Mouse (Mus musculus): ENCODE data around the gene Glb1l. TPM values are rescaled to one million over a fixed set of nuclear protein-coding genes. Genes with fewer than 3 reads are reported as not detected.
A peak's percentile ranks its signal among the peaks of the same experiment; 100 is the strongest.

Gene Glb1l
- 1 to 10 TPM; 2.3 to 3.0 TPM for total RNA-seq (2021)
- long read RNA-seq, experiment 1, result 0 reads
- long read RNA-seq, experiment 2, partial matches to known transcripts, result 0 of 1 reads
- long read RNA-seq, experiment 2, other reads (novel, unspliced or antisense), result 1 of 1 reads

DNA sequence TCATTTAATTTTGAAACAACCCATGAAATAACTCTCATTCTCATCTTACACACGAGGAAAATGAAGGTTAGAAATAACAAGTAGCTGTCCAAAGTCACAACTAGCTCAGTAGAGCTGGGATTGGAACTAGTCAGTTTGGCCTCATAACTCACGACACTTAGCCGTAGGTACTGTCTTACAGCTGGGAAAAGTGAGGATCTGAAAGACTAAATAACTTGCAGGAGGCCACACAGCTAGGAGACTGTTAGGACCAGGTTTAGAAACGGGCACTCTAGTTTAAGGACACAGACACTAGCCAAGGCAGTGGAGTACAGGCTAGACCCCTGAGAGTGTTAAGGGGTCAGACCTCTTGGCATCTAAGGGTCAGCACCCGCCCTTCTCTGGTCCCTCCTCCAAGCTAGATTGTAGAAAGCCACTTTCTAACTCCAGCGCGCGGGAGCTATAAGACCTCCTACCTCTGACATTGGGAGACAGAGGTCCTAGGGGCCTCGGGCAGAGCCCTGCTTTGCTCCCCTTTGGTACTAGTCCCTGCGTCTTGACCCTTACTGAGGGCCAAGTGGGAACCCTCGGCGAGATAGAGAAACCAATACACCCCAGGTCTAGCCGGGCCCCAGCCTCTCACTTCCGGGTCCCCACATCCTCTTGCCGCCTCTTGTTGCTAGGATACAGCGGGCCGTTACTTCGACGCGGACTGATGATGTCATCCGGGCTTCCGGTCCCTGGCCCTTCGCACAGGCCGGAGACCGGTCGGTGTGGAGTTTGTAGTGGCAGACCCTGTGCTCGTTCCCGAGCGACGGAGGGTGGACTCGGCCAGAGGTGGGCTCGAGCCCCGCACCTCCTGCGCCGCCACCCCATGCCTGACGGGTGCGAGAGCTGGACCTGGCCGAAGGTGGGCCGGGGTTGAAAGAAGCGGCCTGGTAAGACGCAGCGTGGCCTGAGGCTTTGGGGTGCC is at the start of gene Glb1l, which contains the start of gene Stk16:
TSS of gene Glb1l (minus strand) at position 678 of the 952 bp plus-strand sequence.
TSS of gene Stk16 (plus strand) at position 703 of the 952 bp plus-strand sequence.
- peak; percentile 92 to 94 for DNase-seq
- intact Hi-C loops (cut with DNase I), result no loop called here

DNA sequence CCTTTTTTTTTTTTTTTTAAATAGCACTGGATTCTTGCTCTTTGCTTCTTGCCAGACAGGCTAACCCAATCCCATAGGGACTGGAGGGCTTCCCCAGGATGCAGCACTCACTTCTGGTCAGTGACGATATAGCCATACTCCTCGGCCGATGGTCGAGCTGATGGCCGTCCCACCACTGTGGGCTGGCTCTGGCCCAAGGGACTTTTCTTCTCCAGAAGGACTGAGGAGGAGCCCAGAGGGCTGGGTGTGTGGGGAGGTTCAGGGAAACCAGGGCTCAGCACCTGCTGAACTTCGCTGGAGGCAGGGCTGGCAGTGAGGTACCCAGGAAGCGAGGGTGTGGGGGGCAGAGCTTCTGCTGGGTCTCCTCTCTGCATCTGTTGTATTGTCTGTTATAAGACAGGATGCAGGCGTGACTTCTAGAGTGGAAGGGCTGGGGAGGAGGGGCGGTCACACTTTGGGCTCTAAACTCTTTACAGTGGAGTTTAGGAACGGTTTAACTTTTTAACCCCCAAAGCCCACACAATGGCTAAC is 45.0 kb upstream of the Glb1l start:
- no peak for DNase-seq
- intact Hi-C loops (cut with DNase I), result loop anchor here (5.0 kb wide), 1 partner anchor 308 kb away; no protein-coding TSS in a partner anchor

DNA sequence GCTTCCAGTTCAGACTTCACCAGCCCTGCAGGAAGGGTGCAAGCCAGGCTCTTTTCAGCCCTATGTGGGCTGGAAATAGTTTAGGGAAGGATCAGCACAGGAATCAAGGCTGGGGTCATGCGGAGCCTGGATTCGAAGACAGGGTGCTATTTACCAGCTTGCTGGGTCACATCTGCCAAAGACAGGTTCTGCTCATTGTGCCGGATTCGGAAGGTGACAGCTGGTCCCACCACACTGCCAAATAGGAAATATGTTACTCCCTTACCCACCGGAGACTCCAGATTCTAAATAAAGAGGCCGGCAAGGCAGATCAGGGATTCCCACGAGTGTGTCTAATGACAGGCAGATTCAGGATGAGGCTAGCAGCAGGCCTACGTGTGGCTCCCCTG is 44.0 kb upstream of the Glb1l start:
- intact Hi-C loops (cut with DNase I), result loop anchor here (5.0 kb wide), 2 partner anchors 63 to 307 kb away; partner anchors contain the start of gene Dnpep
- no peak for DNase-seq

DNA sequence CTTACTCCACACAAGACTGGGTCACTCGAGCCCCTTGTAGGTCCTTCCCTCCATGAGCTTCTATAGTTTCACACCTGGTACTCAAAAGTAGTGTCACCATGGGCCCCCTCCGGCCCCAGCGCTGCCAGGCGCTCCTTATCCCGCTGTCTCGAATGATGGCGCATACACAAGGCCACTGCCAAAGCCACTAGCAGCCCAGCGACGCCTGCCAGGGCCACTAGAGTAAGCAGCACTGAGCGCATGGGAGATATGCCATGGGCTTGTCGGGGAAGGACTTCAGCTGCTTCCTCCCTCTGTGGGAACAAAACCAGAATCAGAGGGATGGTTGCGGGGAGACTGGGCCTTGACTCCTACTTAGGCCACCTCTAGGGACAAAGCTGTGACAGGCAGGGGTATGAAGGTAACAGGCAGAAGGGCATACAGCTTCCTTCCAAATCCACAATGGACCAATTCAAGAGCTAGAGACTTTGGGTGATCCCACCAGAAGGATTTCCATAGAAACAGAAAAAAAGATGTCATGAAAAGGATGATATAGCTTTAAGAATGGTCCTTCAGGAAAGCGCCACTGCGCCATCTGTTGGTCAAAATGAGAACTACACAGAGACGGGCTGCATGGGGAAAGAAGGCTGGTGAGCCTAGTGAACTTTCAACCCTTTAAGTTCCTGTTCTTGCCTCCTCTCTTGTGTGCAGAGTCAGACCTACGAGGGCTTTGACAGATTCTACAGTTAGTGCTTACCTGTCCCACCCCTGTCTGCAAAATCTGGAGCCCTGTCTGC is 43.4 kb upstream of the Glb1l start:
- intact Hi-C loops (cut with DNase I), result loop anchor here (5.0 kb wide), 1 partner anchor 63 kb away; the partner anchor contains the start of gene Dnpep
- peak; percentile 72 to 73 for DNase-seq

DNA sequence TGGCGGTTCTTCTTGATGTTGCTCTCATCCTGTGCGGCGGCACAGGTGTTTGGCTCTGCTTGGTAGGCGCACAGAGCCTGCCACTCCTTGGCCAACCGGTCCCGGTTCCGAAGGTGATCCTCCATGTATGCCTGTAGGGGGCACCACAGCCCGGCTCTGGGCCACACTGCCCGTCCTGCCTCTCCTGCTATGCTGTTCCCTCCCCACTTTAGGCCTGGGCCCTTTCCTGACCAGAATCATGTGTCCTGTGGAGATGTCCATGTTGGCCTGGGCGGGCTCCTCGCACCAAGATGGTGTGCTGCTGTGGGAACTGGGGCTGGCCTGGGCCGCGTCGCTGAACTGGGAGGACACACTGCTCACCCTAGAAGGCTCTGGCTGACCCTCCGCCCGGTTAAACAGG is 42.4 kb upstream of the Glb1l start:
- DNase-seq, result no peak
- intact Hi-C loops (cut with DNase I), result loop anchor here (5.0 kb wide), 1 partner anchor 64 kb away; the partner anchor contains the start of gene Dnpep

DNA sequence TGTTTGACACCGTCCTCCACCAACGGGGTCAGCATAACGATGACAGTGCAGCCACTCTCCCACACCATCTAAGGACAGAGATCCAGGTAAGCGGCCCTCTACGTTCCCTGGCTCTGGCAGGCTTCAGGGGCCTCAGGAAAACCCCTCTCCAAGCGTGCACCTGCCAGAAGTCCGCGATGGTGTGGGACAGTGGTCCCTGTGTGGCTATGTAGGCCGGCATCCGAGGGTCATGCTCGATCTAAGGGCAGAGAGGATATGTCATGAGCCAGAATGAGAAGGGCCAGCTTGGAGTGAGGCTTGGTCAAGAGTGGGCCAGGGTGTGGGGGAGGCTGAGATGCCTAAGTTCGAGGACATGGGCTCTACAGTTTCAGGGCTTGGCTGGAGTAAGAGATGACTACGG is 41.7 kb upstream of the Glb1l start:
- DNase-seq, result no peak
- intact Hi-C loops (cut with DNase I), result loop anchor here (5.0 kb wide), 1 partner anchor 65 kb away; the partner anchor contains the start of gene Dnpep

DNA sequence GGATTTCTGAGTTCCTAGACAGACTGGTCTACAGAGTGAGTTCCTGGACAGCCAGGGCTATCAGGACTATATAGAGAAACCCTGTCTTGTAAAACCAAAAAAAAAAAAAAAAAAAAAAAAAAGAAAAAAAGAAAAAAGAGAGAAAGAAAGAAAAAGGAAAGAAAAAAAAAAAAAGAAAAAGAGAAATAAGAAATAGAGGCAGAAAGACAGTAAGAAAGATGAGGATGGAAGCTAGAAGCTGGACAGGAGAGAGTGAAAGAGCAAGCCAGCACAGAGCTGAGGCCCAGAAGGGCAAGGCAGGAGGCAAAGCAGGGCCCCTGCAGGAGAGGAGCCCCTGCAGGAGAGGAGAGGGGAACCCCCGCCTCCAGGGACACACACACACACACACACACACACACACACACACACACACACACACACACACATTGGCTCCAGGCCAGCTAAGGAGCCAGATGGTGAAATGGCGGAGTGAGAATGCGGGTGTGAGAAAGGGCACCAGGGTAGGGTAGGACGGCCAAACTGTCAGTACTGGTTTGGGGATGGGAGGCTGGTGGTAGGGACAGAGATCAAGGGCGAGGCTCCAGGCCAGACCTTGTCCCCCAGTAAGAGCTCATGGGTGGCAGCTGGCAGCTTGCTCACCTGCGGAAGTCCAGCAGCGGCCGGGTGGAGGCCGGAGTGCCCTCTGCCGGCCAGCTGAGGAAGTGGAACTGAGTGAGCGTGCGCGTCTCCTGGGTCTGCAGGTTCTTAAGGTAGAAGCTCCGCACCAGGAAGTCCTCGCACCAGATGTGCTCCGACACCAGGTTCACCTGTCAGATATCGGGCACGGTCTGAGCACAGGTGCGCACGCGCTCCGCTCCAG is 40.7 kb upstream of the Glb1l start:
- intact Hi-C loops (cut with DNase I), result loop anchor here (5.0 kb wide), 1 partner anchor 66 kb away; the partner anchor contains the start of gene Dnpep
- peak; percentile 60 to 71 for DNase-seq

DNA sequence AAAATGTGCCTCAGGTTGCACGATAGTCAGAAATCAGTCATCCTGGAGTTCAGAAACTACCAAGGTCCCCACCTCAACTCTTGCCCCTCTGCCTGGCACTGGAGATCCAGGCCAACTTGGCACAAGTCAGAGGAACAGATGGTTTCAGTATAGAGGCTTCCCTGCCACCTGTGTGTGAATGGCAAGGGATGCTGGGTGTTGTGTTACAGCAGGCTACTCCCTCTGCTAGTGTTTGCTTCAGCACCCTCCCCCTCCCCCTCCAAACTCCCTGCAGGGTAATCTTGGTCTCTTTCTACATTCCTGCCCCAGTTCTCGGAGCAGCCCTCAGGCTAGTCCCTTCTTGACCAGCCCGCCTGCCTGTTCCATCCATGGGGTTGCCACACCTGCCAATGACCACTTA is 39.9 kb upstream of the Glb1l start:
- intact Hi-C loops (cut with DNase I), result loop anchor here (5.0 kb wide), 1 partner anchor 67 kb away; the partner anchor contains the start of gene Dnpep
- no peak for DNase-seq

DNA sequence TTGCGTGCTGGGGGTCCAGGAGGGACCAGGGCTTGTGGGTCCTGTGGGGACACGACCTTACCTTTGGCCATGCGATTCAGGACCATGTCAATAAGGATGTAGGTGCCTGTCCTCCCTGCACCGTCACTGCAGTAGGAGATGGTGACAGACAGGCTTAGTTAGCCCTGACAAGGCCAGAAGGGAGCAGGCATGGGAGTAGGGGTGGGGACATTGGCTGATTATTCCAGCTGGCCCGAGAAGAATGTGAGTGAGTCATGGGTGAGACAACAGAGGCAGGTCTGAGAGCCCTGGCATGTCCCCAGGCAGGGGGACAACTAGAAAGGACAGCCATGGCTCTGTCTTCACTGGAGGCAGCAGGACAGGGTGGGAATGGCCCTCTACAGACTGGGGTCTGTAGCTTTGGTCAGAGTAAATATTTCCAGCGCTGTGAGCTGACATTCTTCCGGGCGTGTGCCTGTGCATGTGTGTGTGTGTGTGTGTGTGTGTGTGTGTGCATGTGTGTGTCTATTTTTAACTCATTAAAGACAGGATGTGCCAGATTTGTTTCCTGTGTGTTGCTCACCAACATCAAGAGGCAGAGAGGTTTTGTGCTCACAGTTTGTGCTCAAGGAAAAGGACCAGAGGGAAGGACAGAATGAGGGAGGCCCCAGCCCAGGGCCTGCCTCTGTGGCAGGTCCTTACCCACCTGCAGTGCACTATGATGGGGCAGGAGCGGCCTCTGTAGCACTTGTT is 37.6 kb upstream of the Glb1l start:
- DNase-seq, result peak in 1 of 2 experiments; percentile 45
- intact Hi-C loops (cut with DNase I), result no loop called here

DNA sequence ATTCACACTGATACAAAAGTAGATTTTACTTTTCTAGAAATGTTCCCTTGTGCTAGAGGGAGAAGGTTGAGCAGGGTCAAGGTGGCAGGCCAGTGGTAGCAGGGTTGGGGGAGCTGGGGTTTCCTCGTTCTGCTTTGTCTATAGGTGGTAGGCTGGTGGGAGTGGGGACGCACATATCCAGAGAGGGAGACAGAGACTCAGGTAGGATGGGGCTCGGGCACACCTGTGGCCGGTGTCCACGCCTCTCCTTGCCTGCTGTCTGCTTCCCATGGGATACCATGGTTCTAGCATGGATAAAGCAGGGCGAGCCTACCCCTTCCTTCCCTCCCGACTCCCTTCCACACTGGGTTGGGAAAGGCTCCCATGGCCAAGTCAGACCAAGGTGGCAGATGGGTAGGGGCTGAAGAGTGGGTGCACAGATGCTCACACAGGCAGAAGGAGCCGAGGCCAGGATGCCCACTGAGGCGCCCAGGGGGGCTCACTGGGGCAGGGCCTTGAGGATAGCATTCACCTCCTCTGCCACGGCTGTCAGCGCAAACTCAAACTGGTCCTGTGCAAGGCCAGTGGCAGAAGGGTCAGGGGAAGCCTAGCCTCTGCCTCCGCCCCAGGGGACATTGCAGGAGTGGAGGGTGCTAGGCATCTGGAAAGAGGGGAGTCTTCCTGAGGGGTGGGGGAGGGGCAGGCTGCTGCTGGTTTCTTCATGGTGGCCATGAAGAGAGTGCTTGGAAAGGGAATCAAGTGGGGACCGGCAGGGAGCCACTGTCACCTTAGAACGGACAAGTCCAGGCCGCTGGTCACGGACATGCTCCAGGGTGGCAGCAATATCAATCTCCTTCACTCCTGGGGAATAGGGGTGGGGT is 36.7 kb upstream of the Glb1l start:
- no peak for DNase-seq
- intact Hi-C loops (cut with DNase I), result no loop called here

DNA sequence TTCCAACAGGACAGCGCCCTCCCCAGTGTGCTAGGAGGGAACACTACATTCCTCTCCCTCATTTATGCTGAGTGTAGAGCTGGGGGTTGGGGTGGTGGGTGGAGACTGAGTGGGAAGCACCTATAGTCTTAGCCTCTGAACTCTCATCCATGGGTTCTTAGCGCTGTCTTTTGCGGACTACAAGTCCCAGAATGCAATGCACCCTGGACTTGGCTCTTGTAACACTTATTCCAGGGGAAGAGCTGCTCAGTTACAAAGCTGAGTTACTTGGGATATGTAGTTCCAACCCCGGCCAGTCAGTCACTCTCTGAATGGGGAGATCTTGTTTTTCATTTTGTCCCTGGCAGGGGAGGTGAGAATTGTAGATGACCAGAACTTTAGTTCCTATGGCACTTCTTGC is 34.2 kb upstream of the Glb1l start:
- intact Hi-C loops (cut with DNase I), result no loop called here
- no peak for DNase-seq

DNA sequence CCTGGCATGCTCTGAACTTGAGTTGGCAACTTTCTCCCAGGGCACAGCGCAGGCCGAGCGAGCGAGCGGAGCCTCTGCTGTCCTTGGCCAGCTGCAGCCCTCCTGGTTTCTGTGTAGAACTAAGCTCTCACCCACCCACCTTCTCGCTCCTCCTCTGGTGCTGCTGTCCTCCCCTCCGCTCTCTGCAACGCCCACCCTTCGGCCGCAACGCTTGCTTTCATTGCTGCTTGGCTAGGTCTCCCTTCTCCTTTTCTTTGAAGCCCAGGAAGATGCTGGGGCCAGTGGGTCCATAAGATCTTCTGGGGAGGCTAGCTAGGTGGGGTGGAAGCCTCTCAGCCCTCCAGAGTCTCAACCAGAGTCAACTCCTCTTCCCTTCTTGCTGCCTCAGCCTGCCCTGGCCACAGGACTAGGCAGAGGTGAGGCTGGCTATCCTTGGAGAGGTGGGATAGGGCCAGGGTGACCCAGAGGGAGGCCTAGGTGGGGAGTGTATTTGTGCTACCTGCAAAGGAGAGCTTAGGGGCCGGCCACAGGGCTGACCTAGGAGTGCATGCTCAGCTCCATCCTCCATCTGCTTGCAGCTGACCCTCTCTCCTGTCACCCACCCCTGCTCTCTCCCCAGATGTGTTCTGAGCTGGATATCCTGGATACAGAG is 33.7 kb upstream of the Glb1l start:
- intact Hi-C loops (cut with DNase I), result no loop called here

DNA sequence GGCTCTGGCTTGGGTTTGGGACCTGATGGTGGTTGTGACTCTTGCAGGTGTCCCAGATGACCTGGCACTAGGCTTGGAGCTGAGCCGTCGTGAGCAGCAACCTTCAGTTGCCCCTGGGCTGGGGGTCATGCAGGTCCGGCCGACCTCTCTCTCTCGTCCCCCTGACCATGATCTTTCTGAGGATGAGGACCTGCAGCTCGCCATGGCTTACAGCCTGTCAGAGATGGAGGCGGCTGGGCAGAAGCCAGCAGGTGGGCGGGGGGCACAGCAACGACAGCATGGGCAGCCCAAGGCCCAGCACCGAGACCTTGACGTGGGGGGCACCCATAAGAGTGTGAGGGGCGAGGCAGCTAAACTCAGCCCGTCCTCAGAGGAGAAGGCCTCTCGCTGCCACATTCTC is 32.8 kb upstream of the Glb1l start:
- DNase-seq, result no peak
- intact Hi-C loops (cut with DNase I), result no loop called here

More for the DNA sequence above, 33.7 kb upstream of the Glb1l start:
- no peak for DNase-seq

DNA sequence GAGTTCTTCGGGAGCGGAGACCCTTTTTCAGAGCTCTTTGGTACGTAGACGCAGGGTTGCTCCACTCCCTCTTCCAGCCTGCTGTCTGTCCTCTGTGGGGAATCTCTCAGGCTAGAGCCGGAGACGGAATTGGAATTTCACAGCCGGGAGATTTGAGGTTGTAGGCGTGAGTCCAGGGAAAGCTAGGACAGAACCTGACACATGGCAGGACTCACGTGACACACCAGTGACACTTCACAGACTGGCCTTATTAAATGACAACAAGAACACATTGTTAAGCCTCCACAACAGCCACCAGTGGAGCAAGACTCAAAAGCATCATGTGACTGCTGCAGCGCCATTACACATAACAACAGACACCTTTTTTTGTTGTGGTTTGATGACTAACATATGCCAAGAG is 29.0 kb upstream of the Glb1l start:
- intact Hi-C loops (cut with DNase I), result no loop called here
- DNase-seq, result no peak

DNA sequence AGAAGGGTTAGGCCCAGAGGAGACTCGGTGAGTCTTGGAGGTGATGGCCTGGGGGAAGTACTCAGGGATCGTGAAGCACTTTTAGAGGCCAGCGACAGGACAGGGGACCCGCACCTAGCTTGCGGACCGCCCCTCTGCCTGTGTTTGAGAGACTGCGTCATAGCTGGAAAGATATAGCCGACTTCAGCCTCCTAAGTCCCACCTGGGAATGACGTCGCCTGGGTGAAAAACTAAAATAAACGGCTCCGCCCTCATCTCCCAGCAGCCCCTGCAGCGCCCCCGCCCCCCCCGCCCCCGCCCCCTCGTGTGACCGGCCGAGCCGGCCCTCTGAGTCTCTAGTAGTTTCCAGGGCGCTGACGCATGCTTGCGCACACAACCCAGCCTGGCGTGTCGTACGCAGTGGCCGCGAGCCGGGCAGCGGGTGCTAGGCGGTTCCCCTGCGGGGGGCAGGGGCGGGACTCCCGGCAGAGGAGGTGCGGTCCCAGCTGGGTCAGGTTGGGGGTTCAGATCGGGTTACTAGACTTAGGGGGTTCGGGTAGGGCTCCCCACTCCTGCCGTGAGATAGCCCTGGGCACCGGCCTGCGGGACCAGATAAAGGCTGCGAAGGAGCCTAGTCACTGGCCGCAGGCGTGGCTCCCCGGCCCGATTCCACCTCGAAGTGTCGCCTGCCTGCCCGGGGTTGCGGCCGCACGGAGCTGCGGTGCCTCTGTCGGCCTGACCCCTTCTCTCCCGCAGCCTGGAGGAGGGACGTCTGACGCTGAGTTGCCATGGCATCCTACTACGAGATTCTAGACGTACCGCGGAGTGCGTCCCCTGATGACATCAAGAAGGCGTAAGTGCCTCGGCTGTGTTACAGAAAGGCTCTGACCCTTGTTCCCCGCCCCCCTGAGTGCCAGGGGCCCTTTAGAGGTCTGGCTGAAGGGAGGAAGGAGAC is 25.8 kb upstream of the Glb1l start, which contains the start of gene Dnajb2:
TSS of gene Dnajb2 (plus strand) at position 290 of the 934 bp plus-strand sequence.
- intact Hi-C loops (cut with DNase I), result no loop called here
- DNase-seq, result peak; percentile 83 to 87

DNA sequence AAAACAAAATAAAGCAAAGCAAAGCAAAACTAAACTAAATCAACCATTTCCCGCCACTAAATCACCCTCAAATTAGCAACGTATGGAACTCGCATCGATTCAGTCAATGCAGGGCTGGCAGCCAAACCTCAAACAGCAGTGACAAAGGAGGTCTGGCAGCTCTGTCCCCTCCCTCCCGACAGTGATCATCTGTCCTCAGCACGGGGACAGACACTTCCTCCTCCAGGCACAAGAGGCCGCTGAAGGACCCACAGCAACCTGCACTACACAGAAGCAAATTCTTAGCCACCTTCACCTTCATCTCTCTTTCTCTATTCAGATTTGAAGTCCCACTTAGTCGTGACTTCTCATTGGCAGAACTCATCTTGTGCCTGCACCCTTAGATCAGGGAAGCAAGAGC is 24.0 kb upstream of the Glb1l start:
- intact Hi-C loops (cut with DNase I), result no loop called here
- no peak for DNase-seq

Measured in gastrocnemius, postnatal 36 days (tissue).